Mouse (Mus musculus) midbrain, embryonic 13.5 days (tissue): Measurements from ENCODE around the gene Cdpf1. TPM values are rescaled to one million over a fixed set of nuclear protein-coding genes. Genes with fewer than 3 reads are reported as not detected.

ENCODE experiments used
- ATAC-seq: fragments of 200-750 bp; cut with Nextera tagmentation; 2 replicates; pipeline ENCODE4 v1.8.0; 2017; ENCODE audit warnings: mild to moderate bottlenecking, moderate TSS enrichment, moderate library complexity
- H3K27ac ChIP-seq: fragments of 300-500 bp; sonication (generic); 2 replicates; pipeline ENCODE4 v1.5.1; 2015; ENCODE audit warnings: inconsistent platforms, mild to moderate bottlenecking, moderate library complexity
- H3K27me3 ChIP-seq: fragments of 300-500 bp; sonication (generic); 2 replicates; pipeline ENCODE4 v1.6.1; 2015; ENCODE audit warnings: mild to moderate bottlenecking, inconsistent platforms
- H3K36me3 ChIP-seq: fragments of 300-500 bp; sonication (generic); 2 replicates; pipeline ENCODE4 v1.6.1; 2015; ENCODE audit warnings: mild to moderate bottlenecking, inconsistent platforms
- H3K4me1 ChIP-seq: fragments of 300-500 bp; sonication (generic); replicated peaks from 2 replicates; pipeline ENCODE4 v1.6.1; 2015; ENCODE audit warnings: inconsistent platforms
- H3K4me2 ChIP-seq: fragments of 300-500 bp; sonication (generic); replicated peaks from 2 replicates; pipeline ENCODE4 v1.6.1; 2015; ENCODE audit warnings: moderate library complexity, mild to moderate bottlenecking, inconsistent platforms
- H3K4me3 ChIP-seq: fragments of 300-500 bp; sonication (generic); replicated peaks from 2 replicates; pipeline ENCODE4 v1.5.1; 2015; ENCODE audit warnings: mild to moderate bottlenecking, inconsistent platforms
- H3K9ac ChIP-seq: fragments of 300-500 bp; sonication (generic); replicated peaks from 2 replicates; pipeline ENCODE4 v1.6.1; 2015; ENCODE audit warnings: mild to moderate bottlenecking, inconsistent platforms
- H3K9me3 ChIP-seq: fragments of 300-500 bp; sonication (generic); 2 replicates; pipeline ENCODE4 v1.6.1; 2016; ENCODE audit warnings: mild to moderate bottlenecking, inconsistent platforms
- WGBS: fragments of 180-500 bp; shearing (Covaris S2); methylation state at CpG from one replicate; pipeline ENCODE4 v1.1.7; 2015; 5-methylcytosine and 5-hydroxymethylcytosine counted together
- polyA plus RNA-seq: library from polyadenylated mRNA; unstranded; fragments of >200 nt; fragmentation: Nextera tagmentation; extraction: Ambion mirVana; gene quantifications from 2 replicates; pipeline ENCODE4 v1.2.1, GENCODE M21; 2015

The Cdpf1 gene
- polyA plus RNA-seq, 1 experiment from 2014 or later = 21.2 TPM

DNA sequence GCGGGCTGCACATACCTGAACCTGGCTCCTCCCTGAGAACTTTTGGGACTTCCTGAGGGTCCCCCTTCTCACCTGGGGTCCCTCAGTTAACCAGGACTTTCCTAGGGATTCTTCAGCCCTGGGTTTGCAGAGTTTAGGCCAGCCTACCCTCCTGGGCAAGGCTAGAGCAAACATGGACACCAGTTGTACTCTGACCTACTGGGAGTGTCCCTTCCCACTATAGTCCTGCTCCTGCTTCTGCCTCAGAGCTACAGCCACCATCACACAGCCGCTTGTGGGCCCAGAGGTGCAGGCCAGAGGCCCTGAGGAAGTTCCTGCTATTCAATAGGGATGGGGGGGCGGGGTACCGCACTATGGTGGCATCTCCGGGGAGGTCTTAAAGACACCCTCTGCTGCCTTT is 18.0 kb upstream of the Cdpf1 start:
- H3K36me3 ChIP-seq = no peaks in the 10 kb centered on the region
- no peak overlapping the region for H3K27ac ChIP-seq
- no peak overlapping the region for H3K4me2 ChIP-seq
- H3K4me1 ChIP-seq = peaks cover 12% of the 10 kb centered on the region
- H3K9me3 ChIP-seq = no peaks in the 10 kb centered on the region
- no peak overlapping the region for H3K9ac ChIP-seq
- 71% methylated on average over 5 of the region's 5 CpGs for WGBS
- ATAC-seq = no peak
- H3K4me3 ChIP-seq = no peak overlapping the region
- no peaks in the 10 kb centered on the region for H3K27me3 ChIP-seq

DNA sequence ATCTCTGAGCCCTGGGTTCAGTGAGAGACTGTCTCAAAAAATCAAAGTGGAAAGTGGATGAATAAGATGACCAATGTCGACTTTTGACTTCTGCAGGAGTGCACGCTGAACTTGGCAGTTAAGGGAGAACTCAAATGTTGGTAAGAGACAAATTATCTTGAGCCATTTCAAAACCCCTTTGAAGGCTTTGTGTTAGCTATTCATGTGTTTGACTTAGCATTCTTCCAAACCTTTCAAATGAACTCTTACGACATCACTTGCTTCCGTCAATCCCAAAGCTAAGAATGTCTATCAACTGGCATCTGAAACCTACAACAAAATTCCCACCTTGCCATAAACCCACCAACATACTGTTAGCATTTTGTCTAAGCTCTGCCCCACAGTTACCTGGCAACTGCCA is 16.6 kb upstream of the Cdpf1 start:
- H3K4me1 ChIP-seq = peaks cover 12% of the 10 kb centered on the region
- 87% methylated on average over 4 of the region's 4 CpGs for WGBS
- no peaks in the 10 kb centered on the region for H3K27me3 ChIP-seq
- no peaks in the 10 kb centered on the region for H3K9me3 ChIP-seq
- no peak overlapping the region for H3K27ac ChIP-seq
- no peaks in the 10 kb centered on the region for H3K36me3 ChIP-seq
- H3K4me2 ChIP-seq = no peak overlapping the region
- no peak overlapping the region for H3K9ac ChIP-seq
- no peak overlapping the region for H3K4me3 ChIP-seq
- ATAC-seq = no peak

DNA sequence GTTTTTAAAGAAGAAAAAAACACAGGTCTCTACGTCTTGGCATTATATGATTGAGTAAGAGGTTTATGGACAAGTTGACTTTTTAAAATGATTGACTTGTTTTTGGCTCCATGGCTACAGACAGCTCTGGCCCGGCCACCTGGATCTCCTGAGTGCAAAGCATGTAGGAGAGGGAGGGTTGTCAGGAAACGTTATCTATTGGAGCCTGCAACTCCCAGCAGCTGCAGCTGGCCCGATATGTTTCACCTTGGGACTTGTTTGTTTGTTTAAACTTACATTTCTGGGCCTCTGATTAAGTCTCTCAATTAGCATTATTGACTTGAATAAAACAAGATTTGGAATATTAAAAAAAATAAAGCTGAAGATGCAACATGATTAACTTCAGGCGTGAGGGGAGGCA is 15.2 kb upstream of the Cdpf1 start:
- Histone ChIP-seq H3K4me3 (no peak overlapping the region), H3K4me1 (peaks cover 9% of the 10 kb centered on the region), H3K27me3 (peaks cover 10% of the 10 kb centered on the region), H3K9me3 (no peaks in the 10 kb centered on the region), H3K4me2 (no peak overlapping the region), H3K27ac (no peak overlapping the region), H3K9ac (no peak overlapping the region), H3K36me3 (no peaks in the 10 kb centered on the region)
- WGBS = 83% methylated on average over 5 of the region's 5 CpGs
- no peak for ATAC-seq

DNA sequence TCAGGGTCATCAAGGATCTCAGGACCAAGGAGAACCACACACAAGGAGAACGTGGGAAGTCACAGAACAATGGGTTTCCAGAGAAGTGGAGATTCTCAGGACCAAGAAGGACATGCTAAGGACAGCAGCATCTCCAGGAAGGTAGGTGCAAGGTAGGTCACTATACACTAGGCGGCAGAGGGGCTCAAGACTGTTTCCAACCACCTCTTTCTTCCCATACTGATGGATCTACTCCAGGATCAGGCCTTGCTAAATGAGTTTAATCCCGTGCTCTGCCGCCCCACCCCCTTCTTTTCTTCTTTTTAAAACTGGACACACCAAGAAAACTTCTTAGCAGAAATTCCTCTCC is 10.5 kb upstream of the Cdpf1 start:
- peaks cover 34% of the 10 kb centered on the region for H3K27me3 ChIP-seq
- peak; percentile 53; the same call in 1 of the 2 replicates for ATAC-seq
- no peak overlapping the region for H3K27ac ChIP-seq
- WGBS = 9% methylated on average over 4 of the region's 4 CpGs
- H3K36me3 ChIP-seq = no peaks in the 10 kb centered on the region
- peaks cover 12% of the 10 kb centered on the region for H3K9me3 ChIP-seq
- peak overlapping the region; percentile 48 for H3K4me3 ChIP-seq
- peak overlapping the region; percentile 90 for H3K4me2 ChIP-seq
- H3K9ac ChIP-seq = peak overlapping the region; percentile 71
- H3K4me1 ChIP-seq = peaks cover 12% of the 10 kb centered on the region

DNA sequence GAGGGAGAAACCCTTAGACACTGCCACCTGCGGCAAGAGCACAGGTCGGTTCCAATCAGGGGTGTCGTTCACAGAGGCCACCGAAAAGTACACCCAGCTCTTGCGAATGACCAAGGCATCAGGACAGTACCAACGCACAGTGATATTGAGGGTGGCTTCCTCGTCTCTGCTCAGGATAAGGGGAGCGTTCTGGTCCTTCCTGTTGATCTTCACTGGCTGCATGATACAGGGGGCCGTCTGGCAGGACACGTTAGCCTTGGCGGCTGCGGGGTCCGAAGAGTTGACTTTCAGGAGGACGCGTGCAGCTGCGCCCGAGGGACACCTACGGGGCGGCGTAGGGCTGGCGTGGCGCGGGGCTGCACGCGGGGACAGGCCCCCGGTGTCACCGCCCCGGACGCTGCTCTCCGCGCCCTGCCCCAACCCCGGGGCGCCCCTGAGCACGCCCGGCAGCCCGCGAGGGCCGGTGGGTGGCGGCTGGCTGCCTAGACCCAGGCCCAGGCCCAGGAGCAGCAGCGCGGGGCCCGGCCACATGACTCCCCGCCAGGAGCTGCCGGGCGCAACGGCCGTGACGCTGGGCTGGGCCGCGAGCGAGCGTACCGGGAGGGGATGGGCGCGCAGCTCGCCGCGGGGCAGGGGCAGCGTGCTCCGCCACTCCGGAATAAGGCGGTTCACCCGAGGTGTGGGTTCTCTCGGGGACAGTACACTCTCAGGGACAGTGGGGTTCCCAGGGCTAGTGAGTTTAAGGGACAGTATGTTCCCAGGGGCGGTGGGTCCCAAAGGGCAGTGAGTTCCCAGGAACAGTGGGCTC is 9.9 kb upstream of the Cdpf1 start, which contains the start of gene Pkdrej:
Pkdrej (minus strand) TSS at position 532 of the 808 bp plus-strand sequence.
- H3K27me3 ChIP-seq = peaks cover 34% of the 10 kb centered on the region
- peaks cover 12% of the 10 kb centered on the region for H3K4me1 ChIP-seq
- H3K9ac ChIP-seq = peak within 1 kb of the TSS; percentile 71
- H3K27ac ChIP-seq = no peak within 1 kb of the TSS
- no peaks in the 10 kb centered on the region for H3K36me3 ChIP-seq
- peak; percentile 83 for ATAC-seq
- peak within 1 kb of the TSS; percentile 90 for H3K4me2 ChIP-seq
- 2% methylated on average over 57 of the region's 65 CpGs for WGBS
- H3K9me3 ChIP-seq = peaks cover 12% of the 10 kb centered on the region
- H3K4me3 ChIP-seq = peak within 1 kb of the TSS; percentile 48

DNA sequence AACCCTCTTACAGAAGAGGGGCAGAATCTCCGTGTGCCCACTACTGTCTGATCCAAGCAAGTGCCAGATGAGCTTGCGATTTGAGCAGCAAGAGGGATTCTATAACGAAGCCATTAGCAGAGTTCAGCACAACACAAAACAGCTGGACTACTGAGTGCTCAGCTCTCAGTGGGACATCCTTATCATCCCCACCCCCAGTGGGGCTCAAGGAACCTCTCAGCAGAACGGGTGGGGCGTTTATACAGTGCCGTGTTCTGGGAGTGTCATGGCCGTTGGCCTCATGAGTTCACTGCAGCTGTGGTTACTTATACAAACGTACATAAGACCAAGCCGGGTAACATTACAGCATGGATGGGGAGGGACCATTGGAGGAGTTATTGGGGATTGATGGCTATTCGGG is 1.9 kb upstream of the Cdpf1 start:
- no peak overlapping the region for H3K4me3 ChIP-seq
- peaks cover 11% of the 10 kb centered on the region for H3K9me3 ChIP-seq
- H3K4me1 ChIP-seq = peaks cover 14% of the 10 kb centered on the region
- no peak overlapping the region for H3K4me2 ChIP-seq
- WGBS = 77% methylated on average over 10 of the region's 10 CpGs
- no peak overlapping the region for H3K9ac ChIP-seq
- H3K27me3 ChIP-seq = no peaks in the 10 kb centered on the region
- no peak overlapping the region for H3K27ac ChIP-seq
- no peaks in the 10 kb centered on the region for H3K36me3 ChIP-seq
- no peak for ATAC-seq

DNA sequence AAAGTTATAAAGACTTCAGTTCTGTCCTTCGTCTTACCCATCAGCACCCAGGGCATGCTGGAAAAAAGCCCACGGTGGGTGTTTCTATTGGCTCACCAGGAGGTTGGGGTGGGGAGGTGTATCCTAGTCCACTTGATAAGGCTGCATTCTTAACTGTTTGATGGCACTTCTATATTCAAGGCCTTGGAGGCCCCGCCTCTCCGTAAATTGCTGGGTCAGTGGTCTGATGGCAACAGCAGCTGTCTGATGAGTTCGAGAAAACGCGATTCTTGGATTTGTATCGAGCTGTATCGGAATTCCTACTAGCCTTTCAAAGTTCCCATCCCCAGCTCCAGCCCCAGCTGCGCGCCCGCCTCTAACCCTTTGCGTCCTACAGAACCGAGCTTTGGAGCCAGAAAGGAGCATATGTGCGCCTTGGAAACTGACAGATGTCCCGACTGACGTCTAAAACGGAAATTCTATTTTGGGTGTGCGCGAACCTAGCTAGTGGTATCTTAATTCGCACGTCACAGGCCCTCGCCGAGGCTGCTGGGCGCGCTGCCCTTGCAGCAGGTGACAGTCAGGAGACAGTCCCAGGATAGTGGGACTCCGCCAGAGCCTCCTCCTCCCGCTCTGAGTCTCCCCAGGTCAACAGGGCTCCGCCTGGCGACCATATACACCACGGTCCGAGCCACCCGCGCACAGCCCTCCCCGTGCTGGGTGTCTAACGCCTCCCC is 533 bp downstream of the Cdpf1 start:
- Histone ChIP-seq H3K27ac (peak overlapping the region; percentile 86), H3K36me3 (no peaks in the 10 kb centered on the region), H3K9ac (peak overlapping the region; percentile 79), H3K9me3 (no peaks in the 10 kb centered on the region), H3K4me3 (peak overlapping the region; percentile 76), H3K27me3 (no peaks in the 10 kb centered on the region), H3K4me2 (peak overlapping the region; percentile 89), H3K4me1 (peaks cover 14% of the 10 kb centered on the region)
- 5% methylated on average over 36 of the region's 36 CpGs for WGBS
- ATAC-seq = peak; percentile 93

DNA sequence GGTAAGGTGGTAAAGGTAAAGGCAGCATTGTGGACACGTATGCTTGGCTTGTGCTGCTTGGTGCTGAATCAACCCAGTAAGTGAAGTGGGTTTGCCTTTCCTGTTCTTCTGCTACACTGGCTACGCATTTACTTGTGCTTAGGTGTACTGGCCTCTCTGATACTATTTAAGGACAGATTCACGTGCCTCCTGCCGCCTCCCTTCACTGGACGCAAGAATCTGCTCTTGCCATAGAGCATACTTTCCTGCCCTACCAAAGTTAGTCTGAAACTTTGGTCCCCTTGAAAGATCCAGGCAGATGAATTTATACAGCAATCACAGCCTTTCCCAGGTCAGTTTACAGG is 1.1 kb downstream of the Cdpf1 start:
- no peaks in the 10 kb centered on the region for H3K36me3 ChIP-seq
- ATAC-seq = no peak
- H3K4me2 ChIP-seq = peak overlapping the region; percentile 89
- no peaks in the 10 kb centered on the region for H3K27me3 ChIP-seq
- 90% methylated on average over 5 of the region's 5 CpGs for WGBS
- peaks cover 14% of the 10 kb centered on the region for H3K4me1 ChIP-seq
- 0 out of 2 replicates have a peak overlapping the region, but pooled peaks have one; percentile 79 for H3K9ac ChIP-seq
- H3K9me3 ChIP-seq = no peaks in the 10 kb centered on the region
- no peak overlapping the region for H3K27ac ChIP-seq
- H3K4me3 ChIP-seq = peak overlapping the region; percentile 76

DNA sequence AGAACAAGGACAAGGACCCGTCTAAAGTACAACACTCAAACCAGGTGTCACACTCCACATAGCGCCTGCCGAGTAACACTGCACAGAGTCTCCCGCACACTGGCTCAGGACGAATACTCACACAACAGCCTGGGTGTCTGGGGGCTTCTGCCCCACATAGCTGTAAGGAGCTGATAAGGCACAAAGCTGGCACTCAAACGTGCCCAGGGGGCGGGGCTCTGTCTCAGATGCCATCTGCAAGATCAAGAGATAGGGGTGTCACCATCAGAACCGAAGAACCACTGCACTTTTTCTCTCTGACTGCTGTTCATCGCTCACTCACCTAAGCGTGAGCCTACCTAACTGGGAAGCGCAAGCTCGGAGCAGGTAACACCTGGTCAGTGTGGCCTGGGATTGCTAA is 2.4 kb downstream of the Cdpf1 start:
- Histone ChIP-seq H3K36me3 (no peaks in the 10 kb centered on the region), H3K4me1 (peaks cover 14% of the 10 kb centered on the region), H3K4me2 (no peak overlapping the region), H3K9ac (no peak overlapping the region), H3K4me3 (no peak overlapping the region), H3K27me3 (no peaks in the 10 kb centered on the region), H3K27ac (no peak overlapping the region), H3K9me3 (no peaks in the 10 kb centered on the region)
- ATAC-seq = no peak
- WGBS = 89% methylated on average over 12 of the region's 12 CpGs

DNA sequence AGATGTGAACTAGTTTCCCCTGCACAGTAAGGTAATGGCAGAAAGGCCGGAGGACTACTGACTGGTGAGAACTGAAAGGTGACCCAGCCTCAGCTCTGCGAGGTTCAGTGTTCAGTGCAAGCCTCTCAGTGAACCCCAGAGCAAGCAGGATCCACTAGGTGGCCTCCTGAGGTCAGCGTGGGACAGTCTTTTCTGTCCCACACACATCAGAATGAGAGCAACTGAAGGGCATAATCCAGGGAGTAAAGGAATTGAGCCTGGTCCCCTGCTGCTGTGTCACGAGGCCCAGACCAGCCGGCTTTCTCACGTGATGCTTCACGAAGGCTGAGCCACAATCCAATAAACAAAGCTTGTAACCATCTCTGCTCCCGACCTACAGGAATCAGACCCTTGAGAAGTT is 3.1 kb downstream of the Cdpf1 start:
- Histone ChIP-seq H3K9me3 (no peaks in the 10 kb centered on the region), H3K27ac (no peak overlapping the region), H3K4me3 (no peak overlapping the region), H3K4me2 (no peak overlapping the region), H3K9ac (no peak overlapping the region), H3K36me3 (no peaks in the 10 kb centered on the region), H3K4me1 (peaks cover 14% of the 10 kb centered on the region), H3K27me3 (no peaks in the 10 kb centered on the region)
- ATAC-seq = no peak
- WGBS = 37% methylated on average over 8 of the region's 8 CpGs

DNA sequence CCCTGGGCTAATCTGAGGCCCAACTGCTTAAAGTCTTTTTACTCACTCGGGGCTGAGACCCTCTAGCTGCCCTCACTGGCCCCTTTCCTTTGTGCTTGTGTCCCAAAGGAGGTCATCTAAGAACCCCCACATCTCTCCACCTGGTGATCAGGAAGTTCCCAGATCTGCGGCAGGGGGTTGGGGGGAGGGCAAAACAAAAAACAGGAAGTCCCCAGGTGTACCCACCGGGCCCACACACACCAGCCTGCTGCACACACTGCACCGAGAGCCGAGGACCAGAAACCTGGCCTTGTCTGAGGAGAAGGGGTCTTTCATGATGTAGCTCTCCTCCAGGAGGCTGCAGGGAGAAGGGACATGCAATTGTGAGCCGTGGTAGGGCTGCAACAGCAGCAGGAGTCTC is 3.5 kb downstream of the Cdpf1 start:
- no peak overlapping the region for H3K4me2 ChIP-seq
- no peaks in the 10 kb centered on the region for H3K27me3 ChIP-seq
- H3K4me3 ChIP-seq = no peak overlapping the region
- H3K9me3 ChIP-seq = no peaks in the 10 kb centered on the region
- H3K9ac ChIP-seq = no peak overlapping the region
- ATAC-seq = no peak
- H3K27ac ChIP-seq = no peak overlapping the region
- H3K36me3 ChIP-seq = no peaks in the 10 kb centered on the region
- peaks cover 15% of the 10 kb centered on the region for H3K4me1 ChIP-seq
- 74% methylated on average over 6 of the region's 6 CpGs for WGBS

DNA sequence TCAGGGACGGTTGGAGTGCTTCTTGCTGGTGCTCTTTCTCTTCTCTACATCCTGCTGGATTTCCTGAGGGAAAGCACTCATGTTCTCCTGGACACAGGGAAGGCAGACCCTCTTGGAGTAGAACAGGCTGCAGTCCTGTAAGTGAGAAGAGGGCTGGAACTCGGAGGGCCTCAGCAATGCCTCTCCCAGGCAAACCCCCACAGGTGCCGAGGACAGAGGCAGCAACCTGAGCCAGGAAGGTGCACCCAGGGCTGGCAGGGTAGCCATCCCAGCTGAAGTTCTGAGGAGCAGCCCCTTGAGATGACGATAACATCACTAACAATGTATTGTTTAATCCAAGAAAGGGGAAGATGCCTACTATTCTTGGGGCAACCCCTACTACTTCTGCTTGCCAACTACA is 4.1 kb downstream of the Cdpf1 start:
- Histone ChIP-seq H3K9ac (no peak overlapping the region), H3K36me3 (no peaks in the 10 kb centered on the region), H3K4me1 (peaks cover 17% of the 10 kb centered on the region), H3K27me3 (no peaks in the 10 kb centered on the region), H3K4me3 (no peak overlapping the region), H3K4me2 (no peak overlapping the region), H3K9me3 (no peaks in the 10 kb centered on the region), H3K27ac (no peak overlapping the region)
- no peak for ATAC-seq
- 92% methylated on average over 4 of the region's 4 CpGs for WGBS
